Comparison of ENCODE assay signal across 25 mouse cellular contexts in the genomic region with DNA sequence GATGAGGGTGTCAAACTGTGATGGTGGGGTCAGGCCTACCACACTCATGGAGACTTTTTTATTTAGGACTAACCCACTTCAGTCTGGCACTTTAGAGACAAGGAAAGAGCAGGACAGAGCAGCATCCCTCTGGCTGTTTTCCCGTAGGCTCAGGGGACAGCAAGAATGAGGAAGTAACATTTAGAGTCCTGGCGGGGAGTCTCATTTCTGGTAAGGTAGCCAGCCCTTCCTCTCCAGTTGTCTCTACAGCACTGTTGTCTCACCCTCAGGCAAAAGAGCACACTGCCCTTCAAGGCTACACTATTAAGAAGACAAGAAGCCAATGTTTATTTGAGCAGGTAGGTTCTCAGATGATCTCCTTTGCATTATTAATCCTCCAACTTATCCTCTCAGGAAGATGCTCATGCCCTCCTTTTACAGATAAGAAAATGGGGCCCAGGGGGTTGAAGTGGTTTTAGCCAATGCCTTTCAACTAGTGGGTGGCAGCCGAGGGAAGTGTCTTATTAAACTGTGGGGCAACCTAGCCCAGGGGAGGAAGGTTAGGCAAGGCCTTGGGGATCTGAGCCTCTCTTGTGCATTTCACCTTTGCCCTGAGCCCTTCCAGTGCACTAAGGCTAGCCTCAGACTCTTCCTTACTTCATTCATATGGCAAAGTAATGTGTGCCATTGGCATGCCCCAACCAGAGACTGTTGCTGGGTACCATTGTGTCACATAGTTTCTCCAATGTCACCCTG. TPM values are rescaled to one million over a fixed set of nuclear protein-coding genes. Genes with fewer than 3 reads are reported as not detected.
DNase-seq lines count a peak whose midpoint lies in the region; ATAC-seq and TF ChIP-seq lines count a peak whose summit lies in the region.
"Had no signal": no experiment of that assay in that cellular context is flagged by ENCODE, and none has a peak within 500 bp of the region (broad histone marks: within the 10 kb centered on the region; RNA-seq: fewer than 3 reads in every experiment).

No protein-coding gene starts in this region.

- no peak overlapping the region for H3K4me2 ChIP-seq in forebrain, embryonic 12.5 days
- H3K4me2 ChIP-seq: heart, embryonic 15.5 days; midbrain, embryonic 13.5 days; neural tube, embryonic 13.5 days had no signal

- TF ChIP-seq CTCF in gastrocnemius, adult 2 months (IDR thresholded peaks at IDR 0.05): no peak
- TF ChIP-seq CTCF in ES-Bruce4 (IDR thresholded peaks at IDR 0.05; ENCODE audit: low read depth, low read length): no peak

- H3K27me3 ChIP-seq in ES-Bruce4 (ENCODE audit: control insufficient read depth, insufficient read depth, low read length, poor library complexity, severe bottlenecking): no peaks in the 10 kb centered on the region
- H3K27me3 ChIP-seq in forebrain, embryonic 12.5 days: no peaks in the 10 kb centered on the region
- H3K27me3 ChIP-seq: CH12.LX; heart, embryonic 15.5 days; midbrain, embryonic 13.5 days; neural tube, embryonic 13.5 days had no signal

- H3K4me3 ChIP-seq in gastrocnemius, adult 2 months: no peak overlapping the region
- H3K4me3 ChIP-seq in ES-Bruce4 (ENCODE audit: low read depth, low read length): no peak overlapping the region
- no peak overlapping the region for H3K4me3 ChIP-seq in forebrain, embryonic 12.5 days (replicated peaks)
- H3K4me3 ChIP-seq: embryonic facial prominence, embryonic 10.5 days; heart, adult 2 months; heart, embryonic 15.5 days; midbrain, embryonic 13.5 days; neural tube, embryonic 13.5 days had no signal

- TF ChIP-seq EP300 in ES-Bruce4 (IDR thresholded peaks at IDR 0.05; ENCODE audit: insufficient read depth, low read depth, low read length): peak; percentile 27; the same call in 1 of the 2 replicates

- no peak for DNase-seq in gastrocnemius, adult 2 months
- DNase-seq in gastrocnemius, postnatal 4 days (ENCODE audit: low spot score in 2 of 2): no peak
- DNase-seq in left cerebral cortex, adult 11 months (ENCODE audit: low spot score): no peak
- DNase-seq: adrenal gland, postnatal 14 days; cerebellum, adult 11-12 months; cerebellum, postnatal 25 days; gastrocnemius, postnatal 10 days; heart, adult 2 months; heart, postnatal 4 days; right cerebral cortex, postnatal 14 days; thymus, postnatal 14 days had no signal

- ATAC-seq in common myeloid progenitor, adult 5-6 weeks (replicated peaks; ENCODE audit: low read depth, poor library complexity, severe bottlenecking): peak; percentile 76
- peak; percentile 71 for ATAC-seq in monocyte, adult 5-6 weeks (replicated peaks; ENCODE audit: insufficient number of reproducible peaks, low FRiP score, low TSS enrichment, poor library complexity, severe bottlenecking)
- no peak for ATAC-seq in CD4-positive, CD25-positive, alpha-beta regulatory T cell, adult 4 months
- ATAC-seq in forebrain, embryonic 12.5 days (ENCODE audit: low FRiP score): no peak
- ATAC-seq: hindbrain, embryonic 16.5 days; intestine, embryonic 16.5 days; midbrain, embryonic 13.5 days had no signal

- TF ChIP-seq POLR2A in ES-Bruce4 (IDR thresholded peaks at IDR 0.05; ENCODE audit: insufficient read depth, low read length): no peak

- H3K9ac ChIP-seq in ES-Bruce4 (ENCODE audit: low read depth, poor library complexity, severe bottlenecking): no peak overlapping the region
- H3K9ac ChIP-seq in forebrain, embryonic 12.5 days: no peak overlapping the region
- H3K9ac ChIP-seq: heart, embryonic 15.5 days; midbrain, embryonic 13.5 days; neural tube, embryonic 13.5 days had no signal

- no peaks in the 10 kb centered on the region for H3K36me3 ChIP-seq in ES-Bruce4 (ENCODE audit: control insufficient read depth, insufficient read depth, low read length, poor library complexity, severe bottlenecking)
- H3K36me3 ChIP-seq in forebrain, embryonic 12.5 days (replicated peaks): no peaks in the 10 kb centered on the region
- H3K36me3 ChIP-seq: embryonic facial prominence, embryonic 10.5 days; heart, embryonic 15.5 days; midbrain, embryonic 13.5 days; neural tube, embryonic 13.5 days had no signal

- intact Hi-C loops in gastrocnemius, adult 2 months (cut with DNase I): no loop called here

- peak overlapping the region; percentile 88 for H3K27ac ChIP-seq in gastrocnemius, adult 2 months
- no peak overlapping the region for H3K27ac ChIP-seq in ES-Bruce4 (ENCODE audit: insufficient read depth, low read length)
- H3K27ac ChIP-seq in forebrain, embryonic 12.5 days: no peak overlapping the region
- H3K27ac ChIP-seq: heart, adult 2 months; heart, embryonic 15.5 days; macrophage; midbrain, embryonic 13.5 days; neural tube, embryonic 13.5 days; stomach, postnatal 0 days had no signal

- H3K4me1 ChIP-seq in ES-Bruce4 (ENCODE audit: control insufficient read depth, insufficient read depth, low read length): peaks cover 2% of the 10 kb centered on the region
- 0 out of 2 replicates have a peak, but pooled peaks cover 5% of the 10 kb centered on the region for H3K4me1 ChIP-seq in forebrain, embryonic 12.5 days

- WGBS in forebrain, embryonic 12.5 days: 79% methylated on average over 3 of the region's 3 CpGs

- H3K9me3 ChIP-seq in ES-Bruce4 (replicated peaks; ENCODE audit: control insufficient read depth, insufficient read depth, low read length, poor library complexity, severe bottlenecking): no peaks in the 10 kb centered on the region
- no peaks in the 10 kb centered on the region for H3K9me3 ChIP-seq in forebrain, embryonic 12.5 days
- H3K9me3 ChIP-seq: embryonic facial prominence, embryonic 10.5 days; heart, embryonic 15.5 days; midbrain, embryonic 13.5 days; neural tube, embryonic 13.5 days had no signal

RNA-seq across cellular contexts. Expression of a gene that starts 47.5 kb away (rescaled TPM):
- total RNA-seq in gastrocnemius, adult 2 months (2021): 100 to 1,000 TPM; 486 TPM
- 100 to 1,000 TPM; 303 to 348 TPM for total RNA-seq in gastrocnemius, postnatal 4 days (2021)
- polyA plus RNA-seq in ES-Bruce4 (2011; ENCODE audit: insufficient read depth, insufficient read length, low read depth, missing spikeins): 498 and 501 TPM in 2 replicates
- total RNA-seq in common myeloid progenitor, adult 5-6 weeks (2017): 222 and 251 TPM in 2 replicates
- total RNA-seq in monocyte, adult 5-6 weeks (2017): 454 to 494 TPM (median 475 TPM) in 3 replicates
- polyA plus RNA-seq in CD4-positive, CD25-positive, alpha-beta regulatory T cell, adult 4 months (2017; shearing (Covaris generic)): 100 to 1,000 TPM in 1 of 2 experiments, 10 to 100 TPM in 1; 71.3 to 138 TPM
- 226 and 238 TPM in 2 replicates for polyA plus RNA-seq in forebrain, embryonic 12.5 days (2016; fragmentation: Nextera tagmentation; extraction: Ambion mirVana)

Comparison
In these comparisons a context has a peak if more than half of its experiments do, and no peak if none do; other contexts are left out.
1. ATAC-seq: peak in common myeloid progenitor, adult 5-6 weeks (single experiment) and monocyte, adult 5-6 weeks (single experiment); none in CD4-positive, CD25-positive, alpha-beta regulatory T cell, adult 4 months (single experiment) and forebrain, embryonic 12.5 days (single experiment).